Mouse (Mus musculus) cortical plate, adult 2 months (tissue): ENCODE results near the gene Mis18a. TPM values are rescaled to one million over a fixed set of nuclear protein-coding genes. Genes with fewer than 3 reads are reported as not detected.

Experiments used
- H3K27ac ChIP-seq: fragments of 200-500 bp; 2 replicates; pipeline ENCODE4 v1.5.1; 2012; ENCODE audit warnings: low read length, control low read depth, inconsistent platforms; ENCODE audit not compliant: insufficient read depth
- H3K4me1 ChIP-seq: fragments of 200-500 bp; 2 replicates; pipeline ENCODE4 v1.6.1; 2011; ENCODE audit warnings: low read length; ENCODE audit not compliant: control insufficient read depth, insufficient read depth
- H3K4me3 ChIP-seq: fragments of 200-500 bp; 2 replicates; pipeline ENCODE4 v1.5.1; 2011; ENCODE audit warnings: mild to moderate bottlenecking, low read length, control low read depth; ENCODE audit not compliant: insufficient read depth
- CTCF ChIP-seq: fragments of 200-500 bp; IDR thresholded peaks from 2 replicates; pipeline ENCODE4 v1.5.1; 2011; ENCODE audit warnings: mild to moderate bottlenecking, control low read depth, low read length; ENCODE audit not compliant: insufficient read depth; ENCODE audit errors: extremely low read depth
- POLR2A ChIP-seq: fragments of 200-500 bp; IDR thresholded peaks from 2 replicates; pipeline ENCODE4 v1.6.1; 2011; ENCODE audit warnings: mild to moderate bottlenecking, low read length, control low read depth; ENCODE audit not compliant: insufficient read depth; ENCODE audit errors: extremely low read depth
- polyA plus RNA-seq: library from polyadenylated mRNA; depleted of rRNA; stranded (reverse); fragments of >200 nt; gene quantifications from 2 replicates; pipeline ENCODE4 v1.2.3, GENCODE M21; 2012

Gene Mis18a
- polyA plus RNA-seq, 1 experiment: 12.0 TPM

DNA sequence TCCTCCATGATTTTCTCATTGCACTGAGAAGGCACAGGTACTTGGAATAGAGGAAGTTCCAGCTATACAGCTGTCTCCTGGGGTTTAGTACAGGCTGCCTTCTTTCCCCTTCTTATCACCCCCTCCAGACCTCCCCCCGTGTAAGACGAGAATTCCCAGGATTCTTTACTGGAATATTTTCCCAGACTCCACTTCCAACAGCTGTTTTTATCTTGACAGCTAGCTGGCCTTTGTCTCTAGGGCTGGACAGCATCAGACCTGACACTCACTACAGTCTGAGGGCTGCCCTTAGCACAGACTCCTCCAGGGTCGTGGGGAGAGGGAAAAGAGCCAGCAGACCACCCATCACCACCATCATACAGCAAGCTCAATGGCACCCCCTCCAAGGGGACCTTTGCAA, 20.9 kb downstream of the Mis18a start:
- 0 out of 2 replicates have a peak, but pooled peaks cover 5% of the 10 kb centered on the region for H3K4me1 ChIP-seq
- H3K27ac ChIP-seq: no peak overlapping the region
- no peak overlapping the region for H3K4me3 ChIP-seq
- no peak for TF ChIP-seq CTCF
- TF ChIP-seq POLR2A: no peak

- 0 out of 2 replicates have a peak, but pooled peaks cover 4% of the 10 kb centered on the region for H3K4me1 ChIP-seq
- TF ChIP-seq POLR2A (no peak), CTCF (no peak)
- no peak overlapping the region for H3K4me3 ChIP-seq
- H3K27ac ChIP-seq: no peak overlapping the region
Measured at GRCm38 (mm10) chr16:90704161-90704825, 22.9 kb downstream of the Mis18a start.

- Histone ChIP-seq H3K27ac (no peak overlapping the region), H3K4me3 (no peak overlapping the region), H3K4me1 (no peaks in the 10 kb centered on the region)
- TF ChIP-seq CTCF (no peak), POLR2A (no peak)
Measured at GRCm38 (mm10) chr16:90703646-90704045, 23.6 kb downstream of the Mis18a start.

DNA sequence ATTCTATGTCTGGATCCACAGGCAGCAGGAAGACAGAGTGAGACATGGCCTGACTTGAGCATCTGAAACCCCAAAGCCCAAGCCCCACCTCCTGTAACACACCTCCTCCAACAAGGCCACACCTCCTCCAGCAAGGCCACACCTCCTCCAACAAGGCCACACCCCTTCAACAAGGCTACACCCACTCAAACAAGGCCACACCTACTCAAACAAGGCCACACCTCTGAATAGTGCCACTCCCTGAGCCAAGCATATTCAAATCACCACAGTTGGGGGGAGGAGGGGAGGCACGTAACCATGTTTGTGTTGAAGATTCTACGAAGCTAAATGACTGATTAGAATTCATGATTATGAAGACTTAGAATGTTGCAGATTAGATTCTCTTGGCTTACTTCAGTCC, 25.7 kb downstream of the Mis18a start:
- no peak for TF ChIP-seq POLR2A
- no peak for TF ChIP-seq CTCF
- H3K27ac ChIP-seq: no peak overlapping the region
- no peak overlapping the region for H3K4me3 ChIP-seq
- H3K4me1 ChIP-seq: no peaks in the 10 kb centered on the region

DNA sequence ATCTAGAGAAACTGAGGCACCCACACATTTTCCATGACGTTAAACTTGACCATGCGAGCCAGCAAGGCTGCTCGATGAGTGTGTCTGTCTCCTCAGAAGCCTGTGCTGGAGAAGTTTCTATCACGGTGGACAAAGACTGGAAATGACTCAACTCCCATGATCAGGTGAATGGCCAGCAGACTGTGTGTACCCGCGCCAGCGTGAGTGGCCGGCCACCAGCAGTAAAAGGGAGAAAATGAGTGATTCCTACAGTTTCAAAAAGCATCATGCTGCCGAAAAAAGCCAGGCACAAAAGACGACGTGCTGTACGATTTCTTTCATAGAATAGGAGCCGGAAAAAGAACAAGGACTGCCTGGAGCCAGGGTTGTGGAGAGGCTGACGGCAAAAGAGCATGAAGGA, 27.8 kb downstream of the Mis18a start:
- Histone ChIP-seq H3K27ac (no peak overlapping the region), H3K4me1 (peaks cover 2% of the 10 kb centered on the region; the same call in 1 of the 2 replicates), H3K4me3 (no peak overlapping the region)
- TF ChIP-seq POLR2A (no peak), CTCF (no peak)

DNA sequence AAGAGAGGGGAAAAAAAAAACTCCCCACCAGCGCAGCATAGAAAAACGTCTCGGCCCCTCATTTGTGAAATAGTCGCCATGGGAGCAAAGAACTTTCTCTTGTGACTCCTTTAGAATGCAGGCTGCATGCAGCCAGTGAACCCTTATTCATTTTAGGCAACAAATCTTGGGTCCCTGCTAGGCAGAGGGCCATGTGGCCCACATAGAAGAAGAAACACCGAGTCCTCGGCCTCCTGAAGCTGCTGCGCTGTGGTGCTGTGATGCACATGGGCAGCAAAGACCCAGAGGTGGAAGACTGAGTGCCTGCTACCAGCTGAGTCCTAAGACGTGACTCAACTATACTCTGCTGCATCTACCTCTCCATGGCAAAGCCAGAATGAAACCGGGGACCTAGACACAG, 30.9 kb downstream of the Mis18a start:
- H3K4me1 ChIP-seq: peaks cover 2% of the 10 kb centered on the region; the same call in 1 of the 2 replicates
- TF ChIP-seq POLR2A (no peak), CTCF (no peak)
- H3K4me3 ChIP-seq: no peak overlapping the region
- no peak overlapping the region for H3K27ac ChIP-seq

DNA sequence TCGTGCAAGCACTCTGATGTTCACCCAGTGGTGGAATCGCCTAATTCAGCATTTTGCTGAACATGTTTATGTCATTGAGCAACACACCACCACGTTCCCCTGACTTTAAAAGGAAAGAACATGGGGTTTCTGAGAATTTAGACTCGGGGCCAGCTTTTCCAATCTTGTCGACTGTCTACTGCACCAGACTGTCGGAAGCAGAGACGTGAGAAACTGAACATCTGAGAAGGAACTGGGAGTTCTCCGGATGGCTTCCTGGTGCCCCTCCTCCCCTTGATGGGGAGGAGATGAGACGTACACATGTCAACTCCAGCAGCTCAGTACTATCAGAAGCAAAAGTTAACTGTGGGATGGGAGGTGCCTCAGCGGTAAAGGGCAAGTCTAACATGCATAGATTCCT, 32.1 kb downstream of the Mis18a start:
- no peak overlapping the region for H3K27ac ChIP-seq

GRCm38 (mm10) chr16:90694719-90695118, 32.5 kb downstream of the Mis18a start:
- TF ChIP-seq CTCF: peak; percentile 42
- no peak for TF ChIP-seq POLR2A
- Histone ChIP-seq H3K4me3 (no peak overlapping the region), H3K4me1 (peaks cover 2% of the 10 kb centered on the region; the same call in 1 of the 2 replicates), H3K27ac (no peak overlapping the region)

More for the DNA sequence above, 32.1 kb downstream of the Mis18a start:
- H3K4me1 ChIP-seq: peaks cover 2% of the 10 kb centered on the region; the same call in 1 of the 2 replicates
- no peak overlapping the region for H3K4me3 ChIP-seq
- TF ChIP-seq POLR2A (no peak), CTCF (no peak)

DNA sequence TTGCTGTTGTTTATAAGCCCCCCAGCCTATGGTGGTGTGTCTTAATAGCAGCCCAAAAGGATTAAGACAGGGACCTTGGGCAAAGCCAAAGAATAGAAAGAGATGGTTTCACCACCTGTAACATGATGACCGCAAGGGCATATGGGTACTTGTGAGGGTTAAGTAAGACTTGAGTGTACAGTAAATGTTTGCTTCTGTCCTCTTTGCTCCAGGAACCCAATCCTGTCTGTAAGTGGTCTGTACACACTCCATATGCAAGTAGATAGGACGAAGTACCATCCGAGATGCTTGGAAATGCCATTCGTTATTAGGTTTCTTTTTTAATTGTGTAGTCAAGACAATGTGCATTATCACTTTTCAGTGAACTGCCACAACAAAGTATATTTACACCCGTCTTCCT, 33.6 kb downstream of the Mis18a start:
- TF ChIP-seq CTCF (no peak), POLR2A (no peak)
- Histone ChIP-seq H3K4me3 (no peak overlapping the region), H3K4me1 (peaks cover 4% of the 10 kb centered on the region; the same call in 1 of the 2 replicates), H3K27ac (no peak overlapping the region)

DNA sequence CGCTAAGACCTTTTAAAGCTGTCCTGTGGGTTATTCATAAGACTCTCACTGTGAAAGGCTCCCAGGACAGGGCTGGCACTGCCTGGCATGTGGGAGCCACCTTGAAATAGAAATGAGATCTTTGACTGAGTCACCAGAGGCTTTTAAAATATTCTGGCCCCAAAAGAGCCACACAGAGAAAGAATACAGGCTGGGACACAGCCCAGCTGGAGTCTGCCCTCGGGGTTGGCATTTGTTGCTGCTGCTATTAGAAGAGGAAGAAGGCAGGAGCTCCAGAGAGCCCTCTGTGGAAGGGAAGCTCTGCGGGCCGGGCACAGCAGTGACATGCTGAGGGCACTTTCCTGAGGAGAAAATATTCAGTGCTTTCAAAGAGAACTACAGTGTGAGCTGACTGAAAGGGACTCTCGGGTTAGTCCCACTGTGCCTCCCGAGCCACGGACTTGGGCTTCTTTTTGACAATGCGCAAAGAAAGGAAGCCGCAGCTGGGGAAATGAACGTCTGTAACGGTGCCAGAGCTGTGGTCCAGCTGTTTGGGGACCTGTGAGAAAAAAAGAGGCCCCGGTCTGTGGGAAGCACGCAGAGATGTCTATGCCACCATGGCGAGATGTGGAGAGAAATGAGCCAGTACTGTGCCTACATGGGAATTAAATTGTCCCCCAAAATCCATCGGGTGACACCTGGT, 34.4 kb downstream of the Mis18a start:
- TF ChIP-seq CTCF: no peak
- no peak for TF ChIP-seq POLR2A
- Histone ChIP-seq H3K4me3 (no peak overlapping the region), H3K27ac (peak overlapping the region; percentile 47; the same call in 1 of the 2 replicates), H3K4me1 (peaks cover 5% of the 10 kb centered on the region; the same call in 1 of the 2 replicates)
